Mouse (Mus musculus) testis, adult 2 months (tissue): ENCODE measurements at regions not wholly inside any gene's neighbourhood (a gene's known extent, or its start where the extent isn't known, plus 50 kb on each side); places are given as distances from the start of the nearest gene placed in this dataset.

ENCODE experiments used
- CTCF ChIP-seq: fragments of 200-500 bp; IDR thresholded peaks from 2 replicates; pipeline ENCODE4 v1.5.1; 2012; ENCODE audit warnings: low read depth, mild to moderate bottlenecking, inconsistent platforms, low read length, moderate library complexity; ENCODE audit not compliant: control insufficient read depth, insufficient read depth, insufficient replicate concordance
- POLR2A ChIP-seq: fragments of 200-500 bp; IDR thresholded peaks from 2 replicates; pipeline ENCODE4 v1.6.1; 2012; ENCODE audit warnings: low read depth, mild to moderate bottlenecking, inconsistent platforms, low read length, moderate library complexity; ENCODE audit not compliant: control insufficient read depth

GRCm38 (mm10) chr5:148688501-148688900 lies 135.9 kb upstream of the Ubl3 start:
- no peak for TF ChIP-seq CTCF
- TF ChIP-seq POLR2A = no peak
